Mouse (Mus musculus) heart, embryonic 14.5 days (tissue): ENCODE measurements around the gene Cplane1. TPM values are rescaled to one million over a fixed set of nuclear protein-coding genes. Genes with fewer than 3 reads are reported as not detected.
A peak's percentile ranks its signal among the peaks of the same experiment; 100 is the strongest.

Experiments used
- ATAC-seq: fragments of 200-750 bp; cut with Nextera tagmentation; 2 replicates; pipeline ENCODE4 v1.8.0; 2017; ENCODE audit warnings: low read depth, moderate TSS enrichment; ENCODE audit not compliant: insufficient number of reproducible peaks, insufficient read depth, low FRiP score
- H3K27ac ChIP-seq, 2 experiments: fragments of 200-500 bp in 1 of 2; fragments of 300-500 bp in 1 of 2; sonication (generic) in 1 of 2; replicated peaks in 1 of 2; 2 replicates each; pipeline ENCODE4 v1.5.1; 2012 to 2014; ENCODE audit warnings: low read depth in 2 of 2, low read length in 2 of 2, control low read depth in 1 of 2, mild to moderate bottlenecking in 1 of 2, mixed read lengths in 1 of 2; ENCODE audit not compliant: control insufficient read depth in 1 of 2, insufficient read depth in 1 of 2
- H3K27me3 ChIP-seq: fragments of 300-500 bp; sonication (generic); 2 replicates; pipeline ENCODE4 v1.6.1; 2014; ENCODE audit warnings: mild to moderate bottlenecking, low read length, control low read depth; ENCODE audit not compliant: control insufficient read depth, insufficient read depth
- H3K36me3 ChIP-seq: fragments of 300-500 bp; sonication (generic); 2 replicates; pipeline ENCODE4 v1.6.1; 2014; ENCODE audit warnings: mild to moderate bottlenecking, control low read depth, low read length, mixed read lengths; ENCODE audit not compliant: control insufficient read depth, insufficient read depth
- H3K4me1 ChIP-seq, 2 experiments: fragments of 200-500 bp in 1 of 2; fragments of 300-500 bp in 1 of 2; sonication (generic) in 1 of 2; 2 replicates each; pipeline ENCODE4 v1.6.1; 2012 to 2014; ENCODE audit warnings: low read length in 2 of 2, control low read depth in 1 of 2, mixed read lengths in 1 of 2; ENCODE audit not compliant: control insufficient read depth in 2 of 2, insufficient read depth in 2 of 2
- H3K4me2 ChIP-seq: fragments of 300-500 bp; sonication (generic); 2 replicates; pipeline ENCODE4 v1.6.1; 2014; ENCODE audit warnings: mild to moderate bottlenecking, low read length
- H3K4me3 ChIP-seq, 2 experiments: fragments of 200-500 bp in 1 of 2; fragments of 300-500 bp in 1 of 2; sonication (generic) in 1 of 2; 2 replicates each; pipeline ENCODE4 v1.5.1; 2012 to 2014; ENCODE audit warnings: low read length in 2 of 2, mild to moderate bottlenecking in 2 of 2, control low read depth in 1 of 2, low read depth in 1 of 2, moderate library complexity in 1 of 2; ENCODE audit not compliant: control insufficient read depth in 1 of 2, insufficient read depth in 1 of 2
- H3K9ac ChIP-seq: fragments of 300-500 bp; sonication (generic); 2 replicates; pipeline ENCODE4 v1.6.1; 2014; ENCODE audit warnings: mild to moderate bottlenecking, low read length
- H3K9me3 ChIP-seq: fragments of 300-500 bp; sonication (generic); 2 replicates; pipeline ENCODE4 v1.6.1; 2016; ENCODE audit warnings: low read length, control low read depth; ENCODE audit not compliant: control insufficient read depth
- WGBS: fragments of 180-500 bp; shearing (Covaris S2); extraction: QIAGEN DNeasy Blood & Tissue Kit; methylation state at CpG from one replicate; pipeline ENCODE4 v1.1.7; 2014; 5-methylcytosine and 5-hydroxymethylcytosine counted together
- polyA plus RNA-seq: library from polyadenylated mRNA; unstranded; fragments of >200 nt; fragmentation: Nextera tagmentation; extraction: Ambion mirVana; gene quantifications from 2 replicates; pipeline ENCODE4 v1.2.1, GENCODE M21; 2014

Gene Cplane1
- 6.7 and 8.4 TPM in 2 replicates for polyA plus RNA-seq

DNA sequence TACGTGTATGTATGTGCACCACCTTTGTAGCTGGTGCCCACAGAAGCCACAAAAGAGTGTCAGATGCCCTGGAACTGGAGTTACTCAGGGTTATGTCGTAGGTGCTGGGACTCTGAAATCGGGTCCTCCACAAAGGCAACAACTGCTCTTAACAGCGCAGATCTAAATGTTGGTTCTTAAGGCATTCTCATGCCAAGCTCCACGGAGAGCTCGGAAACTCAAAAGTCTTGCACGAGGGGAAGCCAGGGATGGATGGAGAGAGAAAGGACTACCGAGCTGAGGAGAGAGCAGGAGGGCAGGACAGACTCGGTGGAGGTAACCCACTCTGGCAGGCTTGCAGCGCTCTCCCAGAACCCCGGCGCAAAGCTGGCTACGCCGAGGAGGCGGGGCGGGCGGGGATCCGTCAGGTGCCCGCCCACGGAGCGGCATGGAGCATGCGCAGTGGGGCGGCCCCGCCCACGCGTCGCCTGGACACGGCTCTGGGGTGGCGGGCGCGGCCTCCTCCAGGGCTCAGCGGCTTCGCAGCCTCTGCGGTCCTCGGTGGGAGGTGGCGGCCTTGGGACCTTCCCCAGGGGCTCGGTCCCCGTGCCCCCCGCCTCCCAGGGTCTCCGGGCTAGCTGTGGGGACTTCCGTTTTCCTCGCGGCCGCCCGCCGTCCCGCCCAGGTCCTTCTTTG is at the start of gene Cplane1:
TSS of gene Cplane1 (plus strand) at position 516 of the 675 bp plus-strand sequence.
- no peaks in the 10 kb centered on the region for H3K4me1 ChIP-seq
- no peaks in the 10 kb centered on the region for H3K27me3 ChIP-seq
- peak within 1 kb of the TSS; percentile 68 to 82 for H3K27ac ChIP-seq
- peak; percentile 99 for ATAC-seq
- WGBS, result under 1% methylated on average over 30 of the region's 47 CpGs
- no peaks in the 10 kb centered on the region for H3K9me3 ChIP-seq
- H3K36me3 ChIP-seq, result peaks cover 31% of the 10 kb centered on the region
- H3K4me3 ChIP-seq, result peak within 1 kb of the TSS; percentile 65 to 83
- peak within 1 kb of the TSS; percentile 84 for H3K4me2 ChIP-seq
- H3K9ac ChIP-seq, result peak within 1 kb of the TSS; percentile 90

DNA sequence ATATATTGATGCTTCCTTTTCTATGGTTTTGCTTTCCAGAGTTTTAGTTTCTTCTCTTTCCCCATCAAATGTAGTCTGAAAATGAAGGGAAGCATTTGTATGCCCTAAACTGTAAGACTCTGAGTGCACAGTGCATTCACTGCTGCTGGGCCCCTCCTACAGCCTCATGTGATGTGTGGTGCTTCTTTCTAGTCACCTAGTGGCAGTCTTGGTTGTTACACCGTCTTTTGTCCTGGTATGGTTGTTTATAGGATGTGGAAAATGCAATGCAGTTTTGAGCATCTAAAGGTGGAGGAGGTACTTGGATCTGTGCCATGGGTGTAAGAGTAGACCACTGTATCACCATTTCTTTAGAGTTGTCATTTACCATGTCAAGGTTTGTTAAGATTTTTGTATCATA is 39.6 kb upstream of the Cplane1 start:
- Histone ChIP-seq H3K9me3 (no peaks in the 10 kb centered on the region), H3K9ac (no peak overlapping the region), H3K36me3 (peaks cover 87% of the 10 kb centered on the region), H3K4me3 (no peak overlapping the region), H3K4me2 (no peak overlapping the region), H3K4me1 (no peaks in the 10 kb centered on the region), H3K27me3 (no peaks in the 10 kb centered on the region), H3K27ac (no peak overlapping the region)
- 64% methylated on average over 1 of the region's 1 CpGs for WGBS
- ATAC-seq, result no peak

DNA sequence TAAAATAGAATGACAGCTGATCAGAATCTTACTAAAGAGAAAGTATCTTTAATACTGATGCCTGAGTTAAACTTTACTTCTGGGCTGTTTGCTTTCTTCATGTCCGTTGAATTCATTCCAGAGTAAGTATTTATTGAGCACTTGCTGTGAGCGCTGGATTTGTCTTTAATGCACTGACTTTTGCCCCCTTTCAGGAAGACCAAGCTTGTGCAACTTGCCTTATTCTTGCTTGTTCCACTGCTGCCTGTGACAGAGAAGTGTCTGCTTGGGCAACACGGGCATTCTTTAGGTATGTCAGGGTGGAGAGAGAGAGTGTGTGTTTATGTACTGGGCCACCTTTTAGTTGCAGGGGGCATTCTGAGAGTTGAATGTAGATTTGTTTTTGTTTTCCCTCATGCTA is 37.6 kb upstream of the Cplane1 start:
- peaks cover 97% of the 10 kb centered on the region for H3K36me3 ChIP-seq
- H3K4me2 ChIP-seq, result no peak overlapping the region
- WGBS, result 96% methylated on average over 3 of the region's 3 CpGs
- no peak overlapping the region for H3K27ac ChIP-seq
- H3K4me3 ChIP-seq, result no peak overlapping the region
- no peaks in the 10 kb centered on the region for H3K4me1 ChIP-seq
- H3K27me3 ChIP-seq, result no peaks in the 10 kb centered on the region
- no peak for ATAC-seq
- H3K9ac ChIP-seq, result no peak overlapping the region
- H3K9me3 ChIP-seq, result no peaks in the 10 kb centered on the region

DNA sequence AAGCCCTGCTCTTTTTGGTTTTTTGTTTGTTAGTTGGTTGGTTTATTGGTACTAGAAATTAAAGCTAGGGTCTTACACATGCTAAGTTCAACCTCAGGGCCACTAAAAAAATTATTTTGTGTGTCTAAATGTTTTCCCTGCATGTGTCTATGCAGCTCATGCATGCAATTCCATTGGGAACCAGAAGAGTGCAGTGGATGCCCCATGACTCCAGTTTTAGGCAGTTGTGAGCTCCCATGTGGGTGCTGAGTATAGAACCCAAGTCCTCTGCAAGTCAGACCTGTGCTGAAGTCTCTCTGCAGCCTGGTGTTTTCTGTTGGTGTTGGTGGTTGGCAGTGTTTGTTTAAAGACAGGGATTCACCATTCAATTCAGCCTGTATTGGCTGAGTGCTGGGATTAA is 37.1 kb upstream of the Cplane1 start:
- Histone ChIP-seq H3K9me3 (no peaks in the 10 kb centered on the region), H3K27ac (no peak overlapping the region), H3K36me3 (peaks cover 97% of the 10 kb centered on the region), H3K9ac (no peak overlapping the region), H3K27me3 (no peaks in the 10 kb centered on the region), H3K4me2 (no peak overlapping the region), H3K4me1 (no peaks in the 10 kb centered on the region), H3K4me3 (no peak overlapping the region)
- ATAC-seq, result no peak

DNA sequence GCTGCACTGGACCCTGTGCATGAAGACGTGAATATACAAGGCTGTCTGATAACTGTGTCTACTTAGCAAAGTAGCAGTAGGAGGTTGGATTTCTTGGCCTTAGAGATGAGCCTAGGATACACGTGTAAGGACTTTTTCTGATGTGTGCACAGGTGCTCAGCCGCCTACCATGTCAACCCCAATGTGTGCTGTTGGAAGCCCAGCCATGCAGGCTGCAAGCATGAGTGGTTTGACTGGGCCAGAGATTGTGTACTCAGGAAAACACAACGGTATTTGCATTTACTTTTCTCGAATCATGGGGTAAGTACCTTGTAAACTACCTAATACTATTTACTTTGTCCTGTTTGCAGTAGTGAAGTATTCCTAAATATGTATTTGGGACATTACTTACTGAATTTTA is 33.3 kb upstream of the Cplane1 start:
- H3K4me1 ChIP-seq, result no peaks in the 10 kb centered on the region
- H3K27ac ChIP-seq, result no peak overlapping the region
- H3K4me3 ChIP-seq, result no peak overlapping the region
- peaks cover 96% of the 10 kb centered on the region for H3K36me3 ChIP-seq
- H3K9ac ChIP-seq, result no peak overlapping the region
- no peaks in the 10 kb centered on the region for H3K9me3 ChIP-seq
- no peaks in the 10 kb centered on the region for H3K27me3 ChIP-seq
- no peak for ATAC-seq
- no peak overlapping the region for H3K4me2 ChIP-seq
- 89% methylated on average over 5 of the region's 5 CpGs for WGBS

DNA sequence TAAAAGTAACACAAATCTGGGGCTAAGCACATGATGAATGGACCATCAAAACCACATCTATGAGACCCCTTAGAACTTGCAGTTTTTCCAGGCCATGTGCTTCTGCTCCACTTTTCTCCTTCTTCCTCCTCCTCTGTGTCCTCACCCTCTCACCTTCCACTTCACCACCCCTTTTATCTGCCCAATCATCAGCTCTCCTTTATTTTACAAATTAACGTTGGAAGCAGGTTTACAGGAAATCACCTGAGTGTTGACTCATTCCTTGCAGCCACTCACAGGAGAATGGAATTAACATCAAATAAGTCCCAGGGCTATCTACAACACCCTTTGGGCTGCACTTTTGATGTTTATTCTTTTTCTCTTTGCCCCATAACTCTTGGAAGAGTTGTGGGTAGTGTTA is 7.1 kb upstream of the Cplane1 start:
- H3K9me3 ChIP-seq, result no peaks in the 10 kb centered on the region
- H3K27ac ChIP-seq, result no peak overlapping the region
- no peak overlapping the region for H3K4me2 ChIP-seq
- WGBS, result 72% methylated on average over 1 of the region's 1 CpGs
- no peaks in the 10 kb centered on the region for H3K27me3 ChIP-seq
- no peak for ATAC-seq
- H3K9ac ChIP-seq, result no peak overlapping the region
- H3K4me1 ChIP-seq, result no peaks in the 10 kb centered on the region
- H3K36me3 ChIP-seq, result peaks cover 52% of the 10 kb centered on the region
- no peak overlapping the region for H3K4me3 ChIP-seq

DNA sequence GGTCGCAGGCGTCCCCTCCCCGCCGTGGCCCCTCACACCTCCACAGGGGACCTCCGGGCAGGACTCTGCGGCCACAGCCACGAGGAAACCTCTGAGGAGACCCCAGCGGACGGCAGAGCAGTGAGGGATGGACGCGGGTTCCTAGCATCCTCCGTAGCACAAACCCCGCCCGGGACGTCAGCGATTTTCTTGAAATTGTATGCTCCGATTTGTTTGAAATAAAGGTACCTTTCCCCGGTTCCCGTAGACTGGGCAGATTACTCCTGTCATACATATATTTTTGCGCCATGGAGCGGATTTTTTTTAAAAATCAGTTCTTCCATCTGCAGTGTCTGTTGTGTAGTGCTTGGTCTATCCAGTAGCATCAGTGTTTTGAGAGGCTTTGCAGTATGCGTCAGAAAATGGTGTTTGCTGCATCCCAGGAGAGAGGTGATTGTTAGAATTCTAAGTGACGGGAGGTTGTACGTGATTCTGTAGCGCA is 400 bp downstream of the Cplane1 start:
- Histone ChIP-seq H3K27me3 (no peaks in the 10 kb centered on the region), H3K36me3 (peaks cover 31% of the 10 kb centered on the region), H3K9ac (peak overlapping the region; percentile 90), H3K4me1 (no peaks in the 10 kb centered on the region), H3K27ac (peak overlapping the region in 1 of 2 experiments; percentile 82; a peak in 2 of 4 replicates), H3K9me3 (no peaks in the 10 kb centered on the region), H3K4me2 (peak overlapping the region; percentile 84), H3K4me3 (peak overlapping the region; percentile 65 to 83)
- WGBS, result under 1% methylated on average over 25 of the region's 25 CpGs
- ATAC-seq, result peak; percentile 70

DNA sequence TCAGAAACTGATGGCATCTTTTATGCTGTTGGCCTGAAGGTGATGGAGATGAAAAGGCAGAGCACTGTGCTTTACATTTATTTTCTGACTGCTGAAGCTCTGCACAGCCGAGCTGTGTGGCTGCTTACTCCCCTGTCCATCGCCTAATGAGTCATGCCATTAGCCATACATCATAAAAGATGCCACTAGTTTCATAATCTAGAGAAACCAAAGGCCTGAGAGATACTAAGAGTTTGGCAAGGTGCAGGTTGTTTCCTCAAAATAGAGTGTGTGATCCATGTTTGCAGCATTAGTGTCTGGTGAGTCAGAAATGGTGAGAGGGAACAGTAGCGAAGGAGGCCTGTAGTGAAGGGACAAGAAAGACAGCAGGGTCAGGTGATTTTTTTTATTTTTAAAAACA is 20.7 kb downstream of the Cplane1 start:
- no peak for ATAC-seq
- 85% methylated on average over 3 of the region's 3 CpGs for WGBS
- Histone ChIP-seq H3K36me3 (peaks cover 79% of the 10 kb centered on the region), H3K4me1 (no peaks in the 10 kb centered on the region), H3K27me3 (no peaks in the 10 kb centered on the region), H3K4me2 (no peak overlapping the region), H3K4me3 (no peak overlapping the region), H3K9me3 (no peaks in the 10 kb centered on the region), H3K27ac (no peak overlapping the region), H3K9ac (no peak overlapping the region)
